Mouse (Mus musculus) adrenal gland, adult 18-20 months (tissue): ENCODE measurements around the gene Ndufb4. TPM values are rescaled to one million over a fixed set of nuclear protein-coding genes. Genes with fewer than 3 reads are reported as not detected.

ENCODE experiments used
- total RNA-seq, 2 experiments: library from RNA; stranded (reverse); gene quantifications; 1 replicate in 1 of 2; 2 replicates in 1 of 2; pipeline ENCODE4 v1.2.3; 2021

Gene Ndufb4
- total RNA-seq, 2 experiments from 2014 or later, result 133 to 150 TPM

Other genes with a start within 250 kb of the Ndufb4 start
- 10 to 100 TPM; 13.2 to 14.8 TPM for gene Gtf2e1, start 114.7 kb downstream of the Ndufb4 start, total RNA-seq
- gene Rabl3, start 114.6 kb downstream of the Ndufb4 start, total RNA-seq, result 1 to 10 TPM; 6.7 to 8.0 TPM
- under 1 TPM in 1 of 2 experiments, not detected in 1; 0.63 TPM for gene Hgd, start 74.3 kb downstream of the Ndufb4 start, total RNA-seq
- 10 to 100 TPM; 27.9 to 57.9 TPM for gene Fstl1, start 122.4 kb upstream of the Ndufb4 start, total RNA-seq
- gene Gm36028, start 206.7 kb upstream of the Ndufb4 start, total RNA-seq, result under 1 TPM; 0.27 to 0.99 TPM
- gene Lrrc58, start 213.9 kb upstream of the Ndufb4 start, total RNA-seq, result 100 to 1,000 TPM; 196 to 274 TPM